Mouse (Mus musculus): Measurements from ENCODE around the gene Cryba4. TPM values are rescaled to one million over a fixed set of nuclear protein-coding genes. Genes with fewer than 3 reads are reported as not detected.

The Cryba4 gene
- polyA plus RNA-seq, 1 experiment = 0.51 TPM

- WGBS = 97% methylated on average over 3 of the region's 3 CpGs
- H3K27ac ChIP-seq (ENCODE audit: insufficient read depth, low read length) = no peak overlapping the region
- no peak for DNase-seq
- TF ChIP-seq POLR2A (IDR thresholded peaks at IDR 0.05; ENCODE audit: borderline replicate concordance, insufficient read depth, low read length) (no peak), CTCF (IDR thresholded peaks at IDR 0.05; ENCODE audit: borderline replicate concordance, insufficient read depth, low read depth, low read length) (no peak)
- H3K4me1 ChIP-seq (ENCODE audit: control insufficient read depth, insufficient read depth, low read length) = peaks cover 29% of the 10 kb centered on the region
- H3K4me3 ChIP-seq (replicated peaks; ENCODE audit: insufficient read depth, low read depth, low read length) = no peak overlapping the region
- no peaks in the 10 kb centered on the region for H3K27me3 ChIP-seq (ENCODE audit: control insufficient read depth, insufficient read depth, low read length)
Observed at GRCm38 (mm10) chr5:112257896-112258295, 5.6 kb upstream of the Cryba4 start.

DNA sequence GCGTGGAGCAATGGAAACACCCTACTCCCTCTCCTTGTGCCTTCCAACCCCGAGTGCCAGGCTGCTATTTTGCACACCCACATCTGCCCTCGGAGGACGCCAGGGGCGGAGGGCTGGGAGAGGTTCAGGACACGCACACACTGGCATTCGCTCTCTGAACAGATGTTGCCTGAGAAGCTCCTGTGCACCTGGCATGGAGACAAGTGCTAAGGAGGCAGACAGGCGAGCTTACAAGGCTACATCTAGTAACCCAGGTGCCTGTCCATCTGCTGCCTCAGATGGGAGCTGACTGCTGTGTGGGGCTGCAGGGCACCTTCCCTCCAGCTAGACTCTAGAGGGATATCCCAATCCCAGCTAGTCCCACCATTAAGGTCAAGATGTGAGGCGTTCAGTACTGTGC lies 4.1 kb upstream of the Cryba4 start:
- H3K4me1 ChIP-seq (ENCODE audit: control insufficient read depth, insufficient read depth, low read length) = peaks cover 29% of the 10 kb centered on the region

GRCm38 (mm10) chr5:112255426-112255825 lies 3.1 kb upstream of the Cryba4 start, which contains the start of gene Crybb1:
TSS of gene Crybb1 (plus strand) at chr5:112255815.
- H3K4me1 ChIP-seq (ENCODE audit: control insufficient read depth, insufficient read depth, low read length) = peaks cover 29% of the 10 kb centered on the region
- peak within 1 kb of the TSS; percentile 90 for H3K27ac ChIP-seq (ENCODE audit: insufficient read depth, low read length)
- TF ChIP-seq POLR2A (IDR thresholded peaks at IDR 0.05; ENCODE audit: borderline replicate concordance, insufficient read depth, low read length) (no peak), CTCF (IDR thresholded peaks at IDR 0.05; ENCODE audit: borderline replicate concordance, insufficient read depth, low read depth, low read length) (no peak)
- WGBS = 10% methylated on average over 3 of the region's 3 CpGs
- DNase-seq = peak; percentile 89 to 93
- H3K4me3 ChIP-seq (replicated peaks; ENCODE audit: insufficient read depth, low read depth, low read length) = no peak within 1 kb of the TSS
- no peaks in the 10 kb centered on the region for H3K27me3 ChIP-seq (ENCODE audit: control insufficient read depth, insufficient read depth, low read length)

More for the DNA sequence above, 4.1 kb upstream of the Cryba4 start:
- Histone ChIP-seq H3K4me3 (replicated peaks; ENCODE audit: insufficient read depth, low read depth, low read length) (no peak overlapping the region), H3K27ac (ENCODE audit: insufficient read depth, low read length) (no peak overlapping the region), H3K27me3 (ENCODE audit: control insufficient read depth, insufficient read depth, low read length) (no peaks in the 10 kb centered on the region)
- DNase-seq = peak; percentile 48 to 59
- WGBS = 29% methylated on average over 9 of the region's 9 CpGs
- TF ChIP-seq CTCF (IDR thresholded peaks at IDR 0.05; ENCODE audit: borderline replicate concordance, insufficient read depth, low read depth, low read length) (no peak), POLR2A (IDR thresholded peaks at IDR 0.05; ENCODE audit: borderline replicate concordance, insufficient read depth, low read length) (no peak)

DNA sequence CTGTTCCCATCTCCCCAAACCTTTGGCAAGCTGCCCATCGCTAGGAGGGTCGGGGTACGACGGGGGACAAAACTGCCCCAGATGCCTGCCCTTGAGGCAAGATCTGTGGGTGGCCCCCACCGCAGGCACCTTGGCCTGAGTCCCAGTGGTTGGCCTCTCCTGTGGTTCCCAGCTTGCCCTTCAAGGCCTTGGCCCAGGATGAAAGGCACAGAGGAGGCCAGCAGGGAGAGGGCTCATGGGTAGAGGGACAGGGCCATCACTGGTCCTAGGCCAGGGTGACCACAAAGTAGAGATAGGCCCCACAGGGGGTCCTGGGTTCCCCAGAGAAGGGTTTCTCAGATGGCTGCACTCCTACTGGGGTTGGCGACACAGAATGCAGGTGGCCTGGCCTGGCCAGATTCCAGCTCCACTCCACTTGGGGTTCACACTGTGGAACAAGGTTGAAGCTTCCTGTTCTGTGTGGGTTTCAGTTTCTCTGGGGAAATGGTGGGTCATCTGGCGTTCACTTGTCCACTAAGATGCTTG lies 2.0 kb upstream of the Cryba4 start:
- Histone ChIP-seq H3K4me1 (ENCODE audit: control insufficient read depth, insufficient read depth, low read length) (peaks cover 29% of the 10 kb centered on the region), H3K27me3 (ENCODE audit: control insufficient read depth, insufficient read depth, low read length) (no peaks in the 10 kb centered on the region), H3K27ac (ENCODE audit: insufficient read depth, low read length) (no peak overlapping the region), H3K4me3 (replicated peaks; ENCODE audit: insufficient read depth, low read depth, low read length) (no peak overlapping the region)
- WGBS = 13% methylated on average over 7 of the region's 7 CpGs
- peak; percentile 67 to 72 for DNase-seq
- TF ChIP-seq CTCF (IDR thresholded peaks at IDR 0.05; ENCODE audit: borderline replicate concordance, insufficient read depth, low read depth, low read length) = no peak
- no peak for TF ChIP-seq POLR2A (IDR thresholded peaks at IDR 0.05; ENCODE audit: borderline replicate concordance, insufficient read depth, low read length)

DNA sequence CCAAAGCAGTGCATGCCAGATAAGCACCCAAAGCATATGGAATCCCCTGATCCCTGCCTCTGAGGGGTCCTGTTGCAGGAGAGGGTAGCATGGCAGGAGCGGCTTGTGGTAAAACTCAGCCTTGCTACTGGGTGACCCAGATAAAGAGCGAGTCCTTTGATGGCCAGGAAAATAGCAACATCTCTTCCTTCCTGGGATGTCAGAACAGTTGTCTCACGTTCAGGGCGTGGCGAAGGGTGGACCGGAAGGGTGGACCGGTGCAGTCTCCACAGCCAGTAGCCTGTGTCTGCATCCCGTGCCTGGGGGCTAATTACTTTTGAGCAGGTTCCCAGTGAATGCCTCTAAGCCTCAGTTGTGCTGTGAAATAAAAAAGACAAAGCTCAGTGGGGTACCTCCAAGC lies 851 bp upstream of the Cryba4 start:
- TF ChIP-seq POLR2A (IDR thresholded peaks at IDR 0.05; ENCODE audit: borderline replicate concordance, insufficient read depth, low read length) (no peak), CTCF (IDR thresholded peaks at IDR 0.05; ENCODE audit: borderline replicate concordance, insufficient read depth, low read depth, low read length) (no peak)
- no peak overlapping the region for H3K27ac ChIP-seq (ENCODE audit: insufficient read depth, low read length)
- 74% methylated on average over 8 of the region's 8 CpGs for WGBS
- H3K4me1 ChIP-seq (ENCODE audit: control insufficient read depth, insufficient read depth, low read length) = peaks cover 29% of the 10 kb centered on the region
- no peak for DNase-seq
- no peak overlapping the region for H3K4me3 ChIP-seq (replicated peaks; ENCODE audit: insufficient read depth, low read depth, low read length)
- H3K27me3 ChIP-seq (ENCODE audit: control insufficient read depth, insufficient read depth, low read length) = no peaks in the 10 kb centered on the region

DNA sequence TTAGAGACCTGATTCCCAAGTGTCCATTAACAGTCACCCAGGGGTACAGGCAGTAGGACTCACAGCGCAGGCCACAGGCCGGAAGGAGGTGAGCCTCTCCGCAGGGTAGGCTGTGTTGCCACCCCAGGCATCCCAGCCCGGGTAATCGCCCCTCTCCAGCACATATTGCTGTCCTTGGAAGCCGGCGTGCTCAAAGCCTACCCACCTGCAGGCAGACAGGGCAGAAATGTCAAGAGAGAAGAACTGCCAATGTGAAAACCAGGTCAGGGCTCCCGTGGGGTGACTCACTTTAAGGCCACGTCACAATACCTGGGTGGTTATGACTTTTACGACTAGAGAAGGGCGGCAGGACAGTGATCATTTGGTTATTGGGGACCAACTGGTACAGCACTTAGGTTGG lies 3.2 kb downstream of the Cryba4 start:
- no peak for TF ChIP-seq CTCF (IDR thresholded peaks at IDR 0.05; ENCODE audit: borderline replicate concordance, insufficient read depth, low read depth, low read length)
- TF ChIP-seq POLR2A (IDR thresholded peaks at IDR 0.05; ENCODE audit: borderline replicate concordance, insufficient read depth, low read length) = no peak
- no peaks in the 10 kb centered on the region for H3K27me3 ChIP-seq (ENCODE audit: control insufficient read depth, insufficient read depth, low read length)
- DNase-seq = no peak
- no peak overlapping the region for H3K4me3 ChIP-seq (replicated peaks; ENCODE audit: insufficient read depth, low read depth, low read length)
- H3K4me1 ChIP-seq (ENCODE audit: control insufficient read depth, insufficient read depth, low read length) = peaks cover under 1% of the 10 kb centered on the region
- WGBS = 84% methylated on average over 11 of the region's 11 CpGs
- no peak overlapping the region for H3K27ac ChIP-seq (ENCODE audit: insufficient read depth, low read length)

- no peak for DNase-seq
- Histone ChIP-seq H3K27me3 (ENCODE audit: control insufficient read depth, insufficient read depth, low read length) (no peaks in the 10 kb centered on the region), H3K27ac (ENCODE audit: insufficient read depth, low read length) (no peak overlapping the region), H3K4me3 (replicated peaks; ENCODE audit: insufficient read depth, low read depth, low read length) (no peak overlapping the region), H3K4me1 (ENCODE audit: control insufficient read depth, insufficient read depth, low read length) (no peaks in the 10 kb centered on the region)
- no peak for TF ChIP-seq CTCF (IDR thresholded peaks at IDR 0.05; ENCODE audit: borderline replicate concordance, insufficient read depth, low read depth, low read length)
- TF ChIP-seq POLR2A (IDR thresholded peaks at IDR 0.05; ENCODE audit: borderline replicate concordance, insufficient read depth, low read length) = no peak
- 58% methylated on average over 8 of the region's 8 CpGs for whole genome bisulfite sequencing
Observed at GRCm38 (mm10) chr5:112247399-112247798, 4.9 kb downstream of the Cryba4 start.

DNA sequence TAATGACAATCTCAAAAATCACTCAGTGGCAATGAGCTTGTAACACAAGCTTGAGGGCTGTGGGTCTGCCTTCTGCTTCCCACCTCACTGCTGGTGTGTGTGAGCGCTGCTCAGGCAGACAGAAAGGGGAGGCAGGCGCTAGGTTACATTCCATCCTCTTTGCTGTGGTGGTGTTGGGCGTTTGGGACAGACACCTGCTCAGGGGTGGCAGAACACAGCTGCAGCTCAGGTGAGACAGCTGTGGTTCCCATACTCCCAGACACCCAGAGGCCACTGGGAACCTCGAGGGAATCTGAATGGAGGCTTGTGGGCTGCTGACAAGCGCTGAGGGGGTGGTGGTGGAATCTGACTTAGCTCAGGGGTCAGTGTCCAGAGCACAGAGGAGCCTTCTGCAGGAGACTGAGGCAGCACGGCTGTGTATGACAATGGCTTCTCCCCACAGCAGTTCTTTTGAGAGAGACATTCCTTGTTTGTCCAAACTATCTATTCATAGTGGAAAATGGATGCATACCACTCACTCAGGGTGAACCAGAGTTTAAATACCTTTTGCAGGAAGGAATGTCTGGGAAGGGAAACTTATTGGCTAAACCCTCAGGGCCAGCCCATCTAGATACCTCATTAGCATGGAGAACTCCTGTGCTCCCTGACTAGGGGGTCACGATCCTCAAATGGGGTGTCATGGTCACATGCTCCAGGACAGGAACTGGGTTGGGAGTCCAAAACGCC lies 7.3 kb downstream of the Cryba4 start:
- Histone ChIP-seq H3K27ac (ENCODE audit: insufficient read depth, low read length) (no peak overlapping the region), H3K4me3 (replicated peaks; ENCODE audit: insufficient read depth, low read depth, low read length) (no peak overlapping the region), H3K4me1 (ENCODE audit: control insufficient read depth, insufficient read depth, low read length) (no peaks in the 10 kb centered on the region), H3K27me3 (ENCODE audit: control insufficient read depth, insufficient read depth, low read length) (no peaks in the 10 kb centered on the region)
- TF ChIP-seq POLR2A (IDR thresholded peaks at IDR 0.05; ENCODE audit: borderline replicate concordance, insufficient read depth, low read length) (no peak), CTCF (IDR thresholded peaks at IDR 0.05; ENCODE audit: borderline replicate concordance, insufficient read depth, low read depth, low read length) (no peak)
- DNase-seq = no peak
- 55% methylated on average over 8 of the region's 8 CpGs for WGBS
